Mouse (Mus musculus): ENCODE data around the gene Mad2l2.
"Not testable (repeated sequence)": the region's sequence is repeated elsewhere in the genome, so short reads cannot be mapped to it uniquely, and the experiment has no call there.

The Mad2l2 gene

DNA sequence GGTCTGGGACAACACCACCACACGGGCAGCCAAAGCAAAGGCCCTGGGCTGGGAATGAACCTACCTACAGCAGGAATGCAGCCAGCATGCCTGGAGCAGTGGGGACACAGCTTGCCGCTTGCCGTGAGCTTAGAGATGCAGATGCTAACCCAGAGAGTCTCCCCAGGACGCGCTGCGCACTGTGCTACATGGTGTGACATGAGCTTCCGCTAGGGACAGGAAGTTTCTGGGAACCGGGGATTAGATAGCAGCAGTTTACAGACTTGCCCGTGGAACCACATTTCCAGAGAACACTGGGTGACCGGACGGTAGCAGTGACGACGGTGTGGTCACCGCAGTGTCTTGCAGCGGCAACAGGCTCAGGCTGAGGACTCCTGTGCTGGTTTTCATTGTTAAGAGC lies 39.4 kb downstream of the Mad2l2 start:
- no peak for DNase-seq (ENCODE audit: low spot score in 2 of 2)

DNA sequence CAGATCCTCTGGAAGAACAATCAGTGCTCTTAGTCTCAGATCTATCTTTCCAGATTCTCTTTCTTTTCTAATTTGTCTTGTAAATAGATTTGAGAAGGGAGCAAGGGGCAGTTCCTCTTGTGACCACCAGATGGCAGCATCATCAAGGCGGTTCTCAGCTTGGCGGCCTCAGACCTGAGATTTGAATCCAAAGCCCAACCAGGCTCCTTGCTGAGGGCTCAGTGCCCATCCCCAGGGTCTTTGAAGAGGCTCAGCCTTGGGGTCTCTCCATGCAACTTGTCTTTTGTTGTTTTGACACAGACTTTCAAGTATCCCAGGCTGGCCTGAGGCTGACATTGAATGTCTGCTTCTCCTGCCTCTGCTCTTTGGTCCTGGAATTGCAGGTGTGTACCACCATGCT lies 40.7 kb downstream of the Mad2l2 start:
- peak in 1 of 2 experiments; percentile 73 for DNase-seq (ENCODE audit: low spot score in 2 of 2)

DNA sequence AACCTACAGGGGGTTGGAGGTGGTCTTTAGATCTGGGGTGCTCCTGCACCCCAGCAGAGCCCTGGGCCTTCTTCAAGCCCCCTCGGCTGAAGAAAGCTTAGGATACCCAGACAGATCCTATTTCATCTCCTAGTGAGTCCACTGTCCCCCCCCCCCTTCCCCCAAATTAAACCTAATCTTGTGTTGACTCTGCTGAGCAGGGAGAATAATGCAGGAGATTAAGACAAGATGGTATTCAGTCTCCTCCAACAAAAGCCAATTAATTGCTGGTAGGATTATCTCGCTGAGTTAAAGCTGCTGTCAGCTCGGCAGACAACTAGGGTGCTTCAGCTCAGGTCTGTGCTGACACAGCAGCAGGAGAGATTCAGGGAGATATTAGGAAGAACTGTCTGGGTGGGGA lies 41.1 kb downstream of the Mad2l2 start:
- DNase-seq (ENCODE audit: low spot score in 2 of 2), result no peak

DNA sequence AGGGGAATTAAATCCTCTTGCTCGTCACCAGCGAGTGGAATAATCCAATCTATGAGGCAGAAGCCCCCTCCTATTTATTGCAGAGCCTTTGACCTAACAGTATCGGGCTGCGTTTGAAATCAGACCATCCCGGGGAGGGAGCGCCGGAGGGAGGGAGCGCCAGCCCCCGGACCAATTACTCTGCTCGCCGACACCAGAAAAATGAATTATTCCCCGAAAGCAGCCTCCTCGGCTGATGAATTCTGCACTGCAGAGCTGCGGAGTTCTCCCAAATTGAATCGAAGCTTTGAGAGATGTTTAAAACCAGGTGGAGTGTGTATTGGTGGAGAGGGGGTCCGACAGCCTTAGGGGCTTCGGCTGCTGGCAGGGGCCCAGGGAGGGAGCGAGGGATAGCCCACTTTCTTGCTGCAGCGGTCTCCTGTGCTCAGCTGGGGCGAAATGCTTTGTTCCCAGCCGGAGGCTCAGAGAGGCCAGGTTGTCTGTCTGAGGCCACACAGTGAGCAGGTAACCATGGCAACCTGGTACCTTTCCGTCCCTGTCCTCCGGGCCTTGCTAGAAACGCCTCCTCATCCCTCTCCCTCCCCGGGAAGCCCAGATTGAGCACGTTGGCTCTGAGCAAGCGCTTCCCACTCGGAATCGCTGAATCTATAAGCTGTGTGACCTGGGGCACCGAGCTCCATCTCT lies 43.8 kb downstream of the Mad2l2 start:
- DNase-seq (ENCODE audit: low spot score in 2 of 2), result peak; percentile 60 to 63

DNA sequence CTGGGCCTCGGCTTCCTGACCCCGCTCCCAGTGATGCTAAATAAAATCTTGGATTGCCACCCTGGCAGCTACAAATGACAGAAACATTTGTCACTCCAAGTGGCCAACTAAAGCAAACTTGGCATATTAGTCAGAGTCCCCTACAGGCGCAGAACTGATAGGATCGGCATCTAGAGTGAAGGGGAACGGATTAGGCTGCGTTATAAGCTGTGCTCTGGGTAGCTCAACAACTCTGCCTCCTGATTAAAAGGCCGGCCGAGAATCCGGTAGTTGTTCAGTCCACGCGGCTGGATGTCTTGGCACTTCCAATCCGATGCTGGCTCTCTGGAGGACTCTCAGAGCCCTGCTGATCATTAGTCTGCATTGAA lies 44.3 kb downstream of the Mad2l2 start:
- no peak for DNase-seq (ENCODE audit: low spot score in 2 of 2)

DNA sequence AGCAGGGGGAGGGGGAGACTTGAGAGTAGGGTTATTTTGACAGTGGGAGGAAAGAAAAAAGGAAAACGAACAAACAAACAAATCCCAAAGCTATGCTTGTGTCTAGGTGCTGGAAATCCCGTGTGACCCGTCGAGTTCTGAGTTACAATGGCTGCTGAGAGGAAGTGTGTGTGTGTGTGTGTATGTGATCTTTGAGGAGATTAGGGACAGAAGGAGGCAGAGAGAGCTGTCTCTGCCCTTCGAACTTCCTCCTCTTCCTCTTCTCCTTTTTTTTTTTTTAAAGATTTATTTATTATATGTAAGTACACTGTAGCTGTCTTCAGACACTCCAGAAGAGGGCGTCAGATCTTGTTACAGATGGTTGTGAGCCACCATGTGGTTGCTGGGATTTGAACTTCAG lies 46.4 kb downstream of the Mad2l2 start:
- not testable (repeated sequence) for DNase-seq (ENCODE audit: low spot score in 2 of 2)

DNA sequence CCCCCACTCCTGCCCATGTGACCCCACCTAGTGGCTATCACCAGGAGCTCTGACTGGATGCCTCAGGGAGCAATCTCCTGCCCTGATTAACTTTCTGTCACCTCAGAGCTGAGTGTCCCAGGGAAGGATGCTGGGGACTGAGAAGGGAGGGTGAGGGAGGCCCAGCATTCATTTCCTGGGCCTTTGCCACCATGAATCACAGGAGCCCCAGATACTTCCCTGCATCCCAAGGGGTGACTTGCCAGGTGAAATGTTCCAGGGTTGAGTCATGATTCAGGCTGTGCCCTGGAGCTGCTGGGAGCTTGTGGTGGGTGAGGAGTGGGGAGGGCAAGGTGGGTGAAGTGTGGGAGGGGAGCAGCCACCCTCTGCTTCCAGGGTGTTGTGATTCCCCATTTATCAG lies 47.5 kb downstream of the Mad2l2 start:
- DNase-seq (ENCODE audit: low spot score in 2 of 2), result no peak

DNA sequence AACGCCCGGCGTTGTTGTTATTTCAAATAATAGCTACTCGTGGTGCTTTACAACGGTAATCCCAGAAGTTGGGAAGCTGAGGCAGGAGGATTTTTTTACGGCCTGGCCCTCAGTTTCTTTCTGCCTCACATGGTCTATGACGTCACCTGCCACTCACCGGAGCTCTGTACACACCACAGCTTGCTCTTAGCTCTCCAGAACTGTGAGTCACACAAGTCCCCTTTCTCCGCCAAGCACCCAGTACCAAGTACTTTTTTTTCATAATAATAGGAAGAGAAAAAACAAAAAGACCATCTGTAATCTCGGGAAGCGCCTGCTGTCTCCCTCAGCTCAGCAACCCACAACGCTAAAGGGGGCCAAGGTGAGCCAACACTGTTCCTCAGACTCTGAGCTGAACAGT lies 51.3 kb downstream of the Mad2l2 start:
- no peak for DNase-seq (ENCODE audit: low spot score in 2 of 2)

DNA sequence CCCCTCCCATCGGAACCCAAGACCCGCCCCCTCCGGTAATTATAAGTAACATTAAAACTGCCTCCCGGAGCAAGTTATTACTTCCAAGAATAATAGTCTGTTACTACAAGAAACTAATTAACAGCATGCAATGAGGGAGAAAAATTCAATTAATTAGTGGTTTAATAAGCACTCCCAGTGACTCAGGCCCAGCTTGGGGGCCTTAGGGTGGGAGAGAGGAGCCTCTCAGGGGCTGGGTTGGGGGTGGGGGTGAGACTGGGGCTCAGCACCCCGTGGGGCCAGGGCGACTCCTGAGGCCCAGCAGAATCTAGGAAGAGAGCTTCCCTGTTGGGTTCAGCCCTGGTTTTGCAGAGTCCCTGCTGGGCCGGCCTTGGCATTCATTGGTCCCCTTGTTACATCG lies 52.2 kb downstream of the Mad2l2 start:
- DNase-seq (ENCODE audit: low spot score in 2 of 2), result no peak

DNA sequence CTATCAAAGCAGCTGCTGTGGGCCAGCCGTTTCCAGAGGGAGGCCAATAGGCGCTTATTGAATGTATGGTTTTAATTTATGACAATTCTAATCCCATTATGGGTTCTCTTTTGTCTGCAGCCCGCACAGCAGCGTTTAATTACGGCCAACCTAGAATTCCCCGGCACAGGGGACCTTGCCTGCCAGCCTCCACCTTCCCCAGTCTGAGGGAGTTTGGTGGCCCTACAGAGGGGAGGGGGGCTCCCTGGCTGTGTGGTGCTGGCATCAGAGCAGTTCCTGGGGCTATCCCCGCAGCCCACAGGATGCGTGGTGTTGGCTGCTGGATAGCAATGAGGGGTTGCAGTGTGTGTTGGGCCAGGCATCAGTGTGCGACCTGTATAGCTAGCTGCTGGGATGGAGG lies 54.4 kb downstream of the Mad2l2 start:
- DNase-seq (ENCODE audit: low spot score in 2 of 2), result no peak

DNA sequence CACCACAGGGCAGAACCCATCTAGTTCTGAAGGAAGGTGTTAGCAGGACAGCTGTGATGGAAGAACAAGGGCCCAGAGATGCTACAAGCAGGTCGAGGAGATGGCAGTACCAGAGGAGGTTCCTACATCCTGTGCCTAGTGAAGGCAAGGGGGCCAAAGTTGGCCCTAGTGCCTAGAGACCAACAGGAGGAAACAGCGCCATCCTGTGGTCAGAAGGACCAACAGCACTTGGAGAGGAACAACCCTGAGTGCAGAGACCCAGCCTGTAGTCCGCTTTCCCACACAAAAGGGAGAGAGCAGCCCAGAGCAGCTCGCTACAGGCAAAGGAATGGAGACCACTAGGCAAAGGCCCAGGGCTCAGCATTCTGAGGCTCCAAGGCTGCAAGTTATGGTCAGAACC lies 55.6 kb downstream of the Mad2l2 start:
- no peak for DNase-seq (ENCODE audit: low spot score in 2 of 2)

DNA sequence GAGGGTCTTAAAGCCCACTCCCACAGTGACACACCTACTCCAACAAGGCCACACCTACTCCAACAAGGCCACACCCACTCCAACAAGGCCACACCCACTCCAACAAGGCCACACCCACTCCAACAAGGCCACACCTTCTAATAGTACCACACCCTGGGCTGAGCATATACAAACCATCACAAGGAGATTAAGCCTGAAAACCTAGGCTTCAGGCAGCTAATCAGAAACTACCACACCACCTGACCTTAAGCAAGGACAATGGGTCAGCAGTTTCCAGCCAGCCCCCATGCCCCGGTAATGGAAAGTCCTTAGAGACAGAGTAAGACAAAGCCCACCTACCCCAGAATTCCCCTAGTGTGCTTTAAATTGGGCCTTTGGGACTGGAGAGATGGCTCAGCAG lies 58.6 kb downstream of the Mad2l2 start:
- not testable (repeated sequence) for DNase-seq (ENCODE audit: low spot score in 2 of 2)

DNA sequence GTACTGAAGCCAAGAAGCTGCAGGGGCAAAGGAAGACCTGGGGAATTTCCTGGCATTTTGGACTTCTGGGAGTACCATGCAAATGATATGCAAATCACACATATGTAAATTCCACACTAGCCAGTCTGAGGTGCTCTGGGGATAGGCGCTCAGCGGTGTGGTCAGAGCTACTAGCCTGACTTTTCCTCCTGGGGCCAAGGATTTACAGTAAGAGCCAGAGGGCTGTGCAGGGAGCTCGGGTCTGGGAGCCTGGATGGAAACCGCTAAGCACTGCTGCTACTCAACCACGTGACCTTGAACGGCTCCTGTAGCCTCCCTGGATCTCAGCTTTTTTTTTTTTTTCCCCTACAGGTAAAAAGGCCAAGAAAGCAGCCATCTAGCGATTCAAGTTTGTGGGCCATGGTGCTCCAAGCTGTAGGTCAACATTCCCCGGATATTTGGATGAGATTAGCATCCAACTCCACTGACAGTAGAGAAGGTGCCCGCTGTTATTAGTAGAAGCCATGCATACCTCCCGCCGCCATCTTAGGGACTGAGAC lies 62.6 kb downstream of the Mad2l2 start:
- DNase-seq (ENCODE audit: low spot score in 2 of 2), result no peak

DNA sequence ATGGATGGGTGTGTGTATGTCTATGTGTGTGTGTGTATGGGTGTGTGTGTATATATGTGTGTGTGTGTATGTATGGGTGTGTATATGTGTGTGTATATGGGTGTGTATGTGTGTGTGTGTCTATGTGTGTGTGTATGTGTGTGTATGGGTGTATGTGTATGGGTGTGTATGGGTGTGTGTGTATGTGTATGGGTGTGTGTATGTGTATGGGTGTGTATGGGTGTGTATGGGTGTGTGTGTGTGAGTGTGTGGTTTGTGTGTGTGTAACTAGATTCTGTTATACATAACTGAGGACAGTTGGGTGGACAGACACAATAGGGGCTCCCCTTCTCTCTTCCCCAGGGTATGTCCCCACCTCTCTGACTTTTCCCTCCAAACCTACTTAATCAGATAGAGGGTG lies 64.2 kb downstream of the Mad2l2 start:
- no peak for DNase-seq (ENCODE audit: low spot score in 2 of 2)

Data from frontal cortex, postnatal 36 days (tissue).